Mouse (Mus musculus): ENCODE data around the gene Cmip. TPM values are rescaled to one million over a fixed set of nuclear protein-coding genes. Genes with fewer than 3 reads are reported as not detected.
A peak's percentile ranks its signal among the peaks of the same experiment; 100 is the strongest.

Gene Cmip
- polyA plus RNA-seq, 1 experiment, result 112 TPM

- Histone ChIP-seq H3K4me3 (ENCODE audit: insufficient read depth, low read depth, low read length) (no peak overlapping the region), H3K27me3 (replicated peaks; ENCODE audit: control insufficient read depth, insufficient read depth, low read length) (no peaks in the 10 kb centered on the region), H3K4me1 (ENCODE audit: control insufficient read depth, insufficient read depth, low read length) (peaks cover 64% of the 10 kb centered on the region), H3K27ac (ENCODE audit: insufficient read depth, low read depth, low read length) (peak overlapping the region; percentile 94), H3K36me3 (ENCODE audit: control insufficient read depth, insufficient read depth, low read length) (no peaks in the 10 kb centered on the region)
- 58% methylated on average over 27 of the region's 27 CpGs for WGBS
- peak; percentile 55 for DNase-seq
- TF ChIP-seq CTCF (conservative IDR thresholded peaks at IDR 0.05; ENCODE audit: insufficient read depth, insufficient read length, low read depth, low read length) (no peak), POLR2A (IDR thresholded peaks at IDR 0.05; ENCODE audit: low read depth, low read length) (no peak)
These were observed 75.6 kb downstream of the Cmip start for GRCm38 (mm10) chr8:117332229-117333010.

- no peaks in the 10 kb centered on the region for H3K27me3 ChIP-seq (replicated peaks; ENCODE audit: control insufficient read depth, insufficient read depth, low read length)
- H3K4me1 ChIP-seq (ENCODE audit: control insufficient read depth, insufficient read depth, low read length), result peaks cover 69% of the 10 kb centered on the region
- no peaks in the 10 kb centered on the region for H3K36me3 ChIP-seq (ENCODE audit: control insufficient read depth, insufficient read depth, low read length)
- peak; percentile 97 for DNase-seq
- WGBS, result 29% methylated on average over 6 of the region's 6 CpGs
- no peak for TF ChIP-seq CTCF (conservative IDR thresholded peaks at IDR 0.05; ENCODE audit: insufficient read depth, insufficient read length, low read depth, low read length)
- TF ChIP-seq POLR2A (IDR thresholded peaks at IDR 0.05; ENCODE audit: low read depth, low read length), result no peak
- H3K27ac ChIP-seq (ENCODE audit: insufficient read depth, low read depth, low read length), result peak overlapping the region; percentile 94
- no peak overlapping the region for H3K4me3 ChIP-seq (ENCODE audit: insufficient read depth, low read depth, low read length)
These were observed 76.8 kb downstream of the Cmip start for GRCm38 (mm10) chr8:117333619-117334018.

DNA sequence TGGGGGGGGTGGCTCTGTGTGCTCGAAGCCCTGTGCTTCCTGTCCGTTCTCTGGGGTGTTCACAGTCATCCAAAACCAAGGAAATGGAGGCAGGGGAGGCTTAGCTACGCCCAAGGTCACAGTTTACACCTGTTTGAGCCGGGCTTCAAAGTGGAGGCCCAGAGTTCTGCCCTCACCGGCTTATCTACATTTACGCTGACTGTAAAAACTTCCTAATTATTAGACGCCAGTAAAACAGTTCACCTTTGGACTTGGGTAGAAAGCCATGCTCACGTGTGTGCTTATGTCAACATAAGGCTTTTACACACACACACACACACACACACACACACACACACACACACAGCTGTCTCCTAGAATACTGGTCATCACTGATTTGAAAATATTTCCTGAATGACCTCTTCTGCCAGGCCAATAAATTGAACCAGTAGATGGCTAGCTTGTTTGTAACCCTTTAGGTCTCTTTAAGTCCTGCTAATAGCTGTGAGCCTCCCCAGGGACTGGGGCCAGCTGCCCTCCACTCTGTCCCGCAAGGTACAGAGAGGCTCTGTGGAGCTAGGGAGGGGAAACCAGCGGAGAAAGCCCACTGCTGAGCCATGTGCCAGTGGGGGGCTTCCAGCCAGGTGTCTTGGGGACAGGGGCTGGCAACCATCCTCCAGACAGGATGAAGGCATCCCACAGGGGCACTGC, 77.3 kb downstream of the Cmip start:
- TF ChIP-seq POLR2A (IDR thresholded peaks at IDR 0.05; ENCODE audit: low read depth, low read length) (no peak), CTCF (conservative IDR thresholded peaks at IDR 0.05; ENCODE audit: insufficient read depth, insufficient read length, low read depth, low read length) (no peak)
- peaks cover 70% of the 10 kb centered on the region for H3K4me1 ChIP-seq (ENCODE audit: control insufficient read depth, insufficient read depth, low read length)
- 19% methylated on average over 10 of the region's 10 CpGs for WGBS
- H3K4me3 ChIP-seq (ENCODE audit: insufficient read depth, low read depth, low read length), result no peak overlapping the region
- peak; percentile 71 for DNase-seq
- H3K36me3 ChIP-seq (ENCODE audit: control insufficient read depth, insufficient read depth, low read length), result no peaks in the 10 kb centered on the region
- H3K27me3 ChIP-seq (replicated peaks; ENCODE audit: control insufficient read depth, insufficient read depth, low read length), result no peaks in the 10 kb centered on the region
- peak overlapping the region; percentile 94 for H3K27ac ChIP-seq (ENCODE audit: insufficient read depth, low read depth, low read length)

- peaks cover 72% of the 10 kb centered on the region for H3K4me1 ChIP-seq (ENCODE audit: control insufficient read depth, insufficient read depth, low read length)
- H3K4me3 ChIP-seq (ENCODE audit: insufficient read depth, low read depth, low read length), result no peak overlapping the region
- 11% methylated on average over 14 of the region's 14 CpGs for WGBS
- peak; percentile 89 for DNase-seq
- TF ChIP-seq CTCF (conservative IDR thresholded peaks at IDR 0.05; ENCODE audit: insufficient read depth, insufficient read length, low read depth, low read length), result no peak
- no peak for TF ChIP-seq POLR2A (IDR thresholded peaks at IDR 0.05; ENCODE audit: low read depth, low read length)
- H3K36me3 ChIP-seq (ENCODE audit: control insufficient read depth, insufficient read depth, low read length), result no peaks in the 10 kb centered on the region
- no peaks in the 10 kb centered on the region for H3K27me3 ChIP-seq (replicated peaks; ENCODE audit: control insufficient read depth, insufficient read depth, low read length)
- H3K27ac ChIP-seq (ENCODE audit: insufficient read depth, low read depth, low read length), result peak overlapping the region; percentile 94
These were observed 78.0 kb downstream of the Cmip start for GRCm38 (mm10) chr8:117334748-117335393.

DNA sequence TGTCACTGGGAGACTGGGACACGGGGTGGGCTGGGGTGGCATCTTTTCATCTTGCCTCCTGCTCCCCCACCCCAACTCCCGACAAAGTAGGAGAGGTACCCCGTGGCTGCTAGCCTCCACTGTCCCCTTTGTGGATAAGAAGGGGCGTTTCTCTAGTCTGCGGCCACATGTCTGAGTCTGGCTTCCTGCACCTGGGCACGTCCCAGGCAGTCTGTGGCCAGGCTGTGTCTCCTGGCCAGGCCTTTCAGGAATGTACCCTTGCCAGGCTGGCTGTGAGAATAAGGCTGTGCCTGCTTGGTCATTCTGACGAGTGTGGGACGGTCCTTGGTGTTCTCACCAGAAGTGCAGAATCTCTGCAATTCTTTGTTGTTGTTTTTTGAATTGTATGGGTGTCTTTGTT, 78.6 kb downstream of the Cmip start:
- no peaks in the 10 kb centered on the region for H3K36me3 ChIP-seq (ENCODE audit: control insufficient read depth, insufficient read depth, low read length)
- peak overlapping the region; percentile 94 for H3K27ac ChIP-seq (ENCODE audit: insufficient read depth, low read depth, low read length)
- no peaks in the 10 kb centered on the region for H3K27me3 ChIP-seq (replicated peaks; ENCODE audit: control insufficient read depth, insufficient read depth, low read length)
- no peak overlapping the region for H3K4me3 ChIP-seq (ENCODE audit: insufficient read depth, low read depth, low read length)
- H3K4me1 ChIP-seq (ENCODE audit: control insufficient read depth, insufficient read depth, low read length), result peaks cover 76% of the 10 kb centered on the region
- 19% methylated on average over 8 of the region's 8 CpGs for WGBS
- TF ChIP-seq POLR2A (IDR thresholded peaks at IDR 0.05; ENCODE audit: low read depth, low read length) (no peak), CTCF (conservative IDR thresholded peaks at IDR 0.05; ENCODE audit: insufficient read depth, insufficient read length, low read depth, low read length) (no peak)
- DNase-seq, result peak; percentile 82

GRCm38 (mm10) chr8:117337188-117337587, 80.3 kb downstream of the Cmip start:
- peak; percentile 48 for DNase-seq
- Histone ChIP-seq H3K4me1 (ENCODE audit: control insufficient read depth, insufficient read depth, low read length) (peaks cover 69% of the 10 kb centered on the region), H3K4me3 (ENCODE audit: insufficient read depth, low read depth, low read length) (no peak overlapping the region), H3K27ac (ENCODE audit: insufficient read depth, low read depth, low read length) (no peak overlapping the region), H3K36me3 (ENCODE audit: control insufficient read depth, insufficient read depth, low read length) (no peaks in the 10 kb centered on the region), H3K27me3 (replicated peaks; ENCODE audit: control insufficient read depth, insufficient read depth, low read length) (no peaks in the 10 kb centered on the region)
- 38% methylated on average over 3 of the region's 3 CpGs for WGBS
- TF ChIP-seq CTCF (conservative IDR thresholded peaks at IDR 0.05; ENCODE audit: insufficient read depth, insufficient read length, low read depth, low read length) (no peak), POLR2A (IDR thresholded peaks at IDR 0.05; ENCODE audit: low read depth, low read length) (no peak)

- Histone ChIP-seq H3K36me3 (ENCODE audit: control insufficient read depth, insufficient read depth, low read length) (no peaks in the 10 kb centered on the region), H3K27me3 (replicated peaks; ENCODE audit: control insufficient read depth, insufficient read depth, low read length) (no peaks in the 10 kb centered on the region), H3K27ac (ENCODE audit: insufficient read depth, low read depth, low read length) (peak overlapping the region; percentile 65), H3K4me1 (ENCODE audit: control insufficient read depth, insufficient read depth, low read length) (peaks cover 64% of the 10 kb centered on the region), H3K4me3 (ENCODE audit: insufficient read depth, low read depth, low read length) (no peak overlapping the region)
- 24% methylated on average over 2 of the region's 2 CpGs for WGBS
- no peak for DNase-seq
- TF ChIP-seq POLR2A (IDR thresholded peaks at IDR 0.05; ENCODE audit: low read depth, low read length), result no peak
- TF ChIP-seq CTCF (conservative IDR thresholded peaks at IDR 0.05; ENCODE audit: insufficient read depth, insufficient read length, low read depth, low read length), result no peak
These were observed 81.8 kb downstream of the Cmip start for GRCm38 (mm10) chr8:117338678-117339077.
